In the genomic region with DNA sequence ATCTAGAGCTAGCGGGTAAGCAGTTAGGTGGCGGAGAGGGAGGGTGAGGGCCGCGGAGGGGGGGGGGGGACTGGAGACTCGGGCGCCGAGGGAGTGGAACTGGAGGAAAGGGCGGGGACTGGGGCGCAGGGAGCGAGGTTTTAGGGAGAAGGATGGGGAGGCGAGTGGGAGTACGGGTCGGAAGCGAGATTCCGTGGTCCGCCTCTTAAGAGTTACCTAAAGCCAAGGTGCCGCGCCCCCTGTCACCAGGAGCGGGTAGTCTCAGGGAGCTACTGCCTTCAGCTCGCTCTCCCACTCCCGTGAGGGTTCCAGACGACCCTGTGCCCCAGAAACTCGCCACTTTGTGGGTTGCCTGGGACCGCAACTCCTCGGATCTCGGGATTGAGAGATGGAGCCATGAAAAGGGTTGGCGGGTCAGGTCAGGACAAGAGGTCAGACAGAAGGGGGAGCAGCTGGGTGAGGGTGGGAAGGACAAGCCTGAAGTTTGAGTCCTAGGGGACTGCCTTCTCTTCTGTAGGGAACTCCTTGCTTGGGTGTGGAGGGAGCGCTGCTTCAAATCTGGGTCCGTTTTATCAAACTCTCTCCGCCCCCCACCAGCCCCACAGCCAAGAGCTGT, we compare ENCODE assay signal across 9 mouse cellular contexts. TPM values are rescaled to one million over a fixed set of nuclear protein-coding genes. Genes with fewer than 3 reads are reported as not detected.
A peak's percentile ranks its signal among the peaks of the same experiment; 100 is the strongest.
DNase-seq lines count a peak whose midpoint lies in the region; ATAC-seq and TF ChIP-seq lines count a peak whose summit lies in the region.
"Had no signal": no experiment of that assay in that cellular context is flagged by ENCODE, and none has a peak within 500 bp of the region (broad histone marks: within the 10 kb centered on the region; RNA-seq: fewer than 3 reads in every experiment).

No protein-coding gene starts in this region.

- under 1% methylated on average over 30 of the region's 30 CpGs for WGBS in intestine, embryonic 14.5 days

- peak overlapping the region; percentile 88 for H3K4me2 ChIP-seq in intestine, embryonic 14.5 days (ENCODE audit: low read length)

- H3K9ac ChIP-seq in intestine, embryonic 14.5 days (ENCODE audit: low read length): peak overlapping the region; percentile 58

- H3K27ac ChIP-seq in intestine, embryonic 14.5 days (ENCODE audit: low read depth): peak overlapping the region; percentile 93; the same call in 1 of the 2 replicates

- peaks cover 27% of the 10 kb centered on the region for H3K36me3 ChIP-seq in C2C12 (ENCODE audit: control insufficient read depth, insufficient read depth)
- peaks cover 24% of the 10 kb centered on the region for H3K36me3 ChIP-seq in intestine, embryonic 14.5 days (ENCODE audit: control insufficient read depth, insufficient read depth, low read length)

- peaks cover 38% of the 10 kb centered on the region for H3K4me1 ChIP-seq in intestine, embryonic 14.5 days (replicated peaks; ENCODE audit: control insufficient read depth, insufficient read depth, low read length)

- intact Hi-C loops in left cerebral cortex, postnatal 14 days (cut with DNase I): no loop called here

- no peaks in the 10 kb centered on the region for H3K27me3 ChIP-seq in C2C12 (ENCODE audit: control insufficient read depth, insufficient read depth, insufficient read length)
- no peaks in the 10 kb centered on the region for H3K27me3 ChIP-seq in intestine, embryonic 14.5 days (replicated peaks; ENCODE audit: control insufficient read depth, insufficient read depth, low read length)
- H3K27me3 ChIP-seq: Patski had no signal

- peak; percentile 74 for DNase-seq in cerebellum, adult 9-10 months
- peak; percentile 40 for DNase-seq in embryo, embryonic 11.5 days (ENCODE audit: low read depth, low spot score)
- DNase-seq in intestine, embryonic 14.5 days (ENCODE audit: low spot score): peak; percentile 85
- peak; percentile 56 for DNase-seq in lung, postnatal 14 days
- peak; percentile 54 to 81 for DNase-seq in spleen, postnatal 4 days (ENCODE audit: low spot score in 2 of 2)
- DNase-seq in left cerebral cortex, postnatal 14 days (ENCODE audit: low spot score in 2 of 2): no peak

- H3K79me2 ChIP-seq in C2C12 (ENCODE audit: control insufficient read depth, insufficient read depth): peaks cover 37% of the 10 kb centered on the region

- no peaks in the 10 kb centered on the region for H3K9me3 ChIP-seq in intestine, embryonic 14.5 days (ENCODE audit: control insufficient read depth, low read length)

- H3K4me3 ChIP-seq in C2C12 (ENCODE audit: insufficient read depth, poor library complexity, severe bottlenecking): peak overlapping the region; percentile 57
- H3K4me3 ChIP-seq in intestine, embryonic 14.5 days (ENCODE audit: low read depth, low read length): peak overlapping the region; percentile 70

- ATAC-seq in cerebellum, adult (ENCODE audit: insufficient number of reproducible peaks, low FRiP score, low TSS enrichment): no peak
- ATAC-seq in intestine, embryonic 14.5 days (replicated peaks; ENCODE audit: low FRiP score, low TSS enrichment, low read depth): peak; percentile 6; the same call in 1 of the 2 replicates
- ATAC-seq: Patski had no signal

- H3ac ChIP-seq in C2C12 (ENCODE audit: control insufficient read depth, insufficient read length, low read depth): peak overlapping the region; percentile 92

- H3K79me3 ChIP-seq in C2C12 (ENCODE audit: low read depth): peaks cover 15% of the 10 kb centered on the region

- TF ChIP-seq CTCF in C2C12 (IDR thresholded peaks at IDR 0.05; ENCODE audit: control insufficient read depth, insufficient read depth, insufficient read length): no peak

TF ChIP-seq in C2C12, 6 proteins besides CTCF, POLR2A, EP300 and RAD21:
- TF ChIP-seq CEBPB (IDR thresholded peaks at IDR 0.05; ENCODE audit: low read depth) (no peak), FOSL1 (IDR thresholded peaks at IDR 0.05; ENCODE audit: insufficient read depth, low read length, poor library complexity, severe bottlenecking) (no peak), MYOG (IDR thresholded peaks at IDR 0.05; ENCODE audit: control insufficient read depth, extremely low read depth, insufficient read length) (no peak), USF1 (IDR thresholded peaks at IDR 0.05; ENCODE audit: low read depth) (no peak), MYOD1 (IDR thresholded peaks at IDR 0.05; ENCODE audit: control insufficient read depth, insufficient read length, low read depth) (no peak), MAX (IDR thresholded peaks at IDR 0.05) (no peak)

RNA-seq across cellular contexts. Expression of a gene that starts 1.9 kb away (rescaled TPM):
- 76.4 TPM for polyA plus RNA-seq in C2C12 (2012; fragmentation: generic; extraction: Trizol)
- 32.7 and 35.7 TPM in 2 replicates for polyA plus RNA-seq in intestine, embryonic 14.5 days (2014; fragmentation: Nextera tagmentation; extraction: Ambion mirVana)
- total RNA-seq in left cerebral cortex, postnatal 14 days (2021): 10 to 100 TPM; 26.8 to 31.9 TPM

RNA-seq across cellular contexts. Expression of a gene that starts 2.2 kb away (rescaled TPM):
- 33.4 TPM for polyA plus RNA-seq in C2C12 (2012; fragmentation: generic; extraction: Trizol)
- 41.2 and 47.4 TPM in 2 replicates for polyA plus RNA-seq in intestine, embryonic 14.5 days (2014; fragmentation: Nextera tagmentation; extraction: Ambion mirVana)
- total RNA-seq in left cerebral cortex, postnatal 14 days (2021): 100 to 1,000 TPM; 138 to 149 TPM

RNA-seq across cellular contexts. Expression of a gene that starts 12.3 kb away (rescaled TPM):
- polyA plus RNA-seq in C2C12 (2012; fragmentation: generic; extraction: Trizol): 0.19 TPM
- not detected in 2 replicates for polyA plus RNA-seq in intestine, embryonic 14.5 days (2014; fragmentation: Nextera tagmentation; extraction: Ambion mirVana)
- not detected for total RNA-seq in left cerebral cortex, postnatal 14 days (2021)

RNA-seq across cellular contexts. Expression of a gene that starts 19.6 kb away (rescaled TPM):
- 90.3 TPM for polyA plus RNA-seq in C2C12 (2012; fragmentation: generic; extraction: Trizol)
- polyA plus RNA-seq in intestine, embryonic 14.5 days (2014; fragmentation: Nextera tagmentation; extraction: Ambion mirVana): 105 and 107 TPM in 2 replicates
- 100 to 1,000 TPM; 110 to 120 TPM for total RNA-seq in left cerebral cortex, postnatal 14 days (2021)

RNA-seq across cellular contexts. Expression of a gene that starts 22.1 kb away (rescaled TPM):
- 9.8 TPM for polyA plus RNA-seq in C2C12 (2012; fragmentation: generic; extraction: Trizol)
- polyA plus RNA-seq in intestine, embryonic 14.5 days (2014; fragmentation: Nextera tagmentation; extraction: Ambion mirVana): 22.7 and 22.9 TPM in 2 replicates
- 10 to 100 TPM; 30.4 to 31.2 TPM for total RNA-seq in left cerebral cortex, postnatal 14 days (2021)

Comparison
In these comparisons a context has a peak if more than half of its experiments do, and no peak if none do; other contexts are left out.
1. DNase-seq: peak in cerebellum, adult 9-10 months (single experiment), embryo, embryonic 11.5 days (single experiment), intestine, embryonic 14.5 days (single experiment), lung, postnatal 14 days (single experiment) and spleen, postnatal 4 days (2 of 2); none in left cerebral cortex, postnatal 14 days (0 of 2).